In the genomic region with DNA sequence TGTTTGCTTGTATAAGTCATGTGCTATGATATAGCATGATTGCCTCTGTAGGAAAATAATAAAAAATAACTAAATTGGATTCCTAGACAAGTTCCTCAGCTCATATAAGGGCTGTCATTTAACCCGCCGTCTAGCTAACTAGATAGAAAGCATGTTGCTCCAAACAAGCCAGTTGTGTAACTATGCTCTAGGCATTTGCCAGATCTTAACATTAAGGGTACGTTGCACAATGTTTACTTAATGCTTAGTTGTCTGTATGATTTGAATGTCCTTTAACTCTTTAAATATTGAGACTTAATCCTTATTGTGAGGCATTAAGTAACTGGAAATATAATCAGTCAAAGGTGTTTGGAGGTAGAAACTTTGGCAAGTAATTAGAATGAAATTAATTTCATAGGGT, we compare ENCODE assay signal across 22 mouse cellular contexts. TPM values are rescaled to one million over a fixed set of nuclear protein-coding genes. Genes with fewer than 3 reads are reported as not detected.
"Had no signal": no experiment of that assay in that cellular context is flagged by ENCODE, and none has a peak within 500 bp of the region (broad histone marks: within the 10 kb centered on the region; RNA-seq: fewer than 3 reads in every experiment).

No protein-coding gene starts in this region.

- H3K4me3 ChIP-seq: intestine, embryonic 15.5 days; kidney, embryonic 15.5 days; left cerebral cortex, adult 2 months; liver, embryonic 13.5 days; lung, embryonic 15.5 days; midbrain, embryonic 12.5 days; midbrain, embryonic 15.5 days; neural tube, embryonic 12.5 days; neural tube, embryonic 15.5 days; stomach, embryonic 15.5 days had no signal

- DNase-seq: kidney, adult 11 months; kidney, adult 8-10 months; kidney, postnatal 10 days; kidney, postnatal 36 days; layer of hippocampus, postnatal 36 days; liver, embryonic 13.5 days; right cerebral cortex, adult 18-20 months; right cerebral cortex, postnatal 25 days; spleen, adult 18-20 months; thymus, postnatal 25 days had no signal

- H3K36me3 ChIP-seq: intestine, embryonic 15.5 days; kidney, embryonic 15.5 days; liver, embryonic 13.5 days; lung, embryonic 15.5 days; midbrain, embryonic 12.5 days; midbrain, embryonic 15.5 days; neural tube, embryonic 12.5 days; neural tube, embryonic 15.5 days; stomach, embryonic 15.5 days had no signal

- H3K27ac ChIP-seq: intestine, embryonic 15.5 days; kidney, embryonic 15.5 days; left cerebral cortex, adult 2 months; liver, embryonic 13.5 days; lung, embryonic 15.5 days; macrophage; midbrain, embryonic 12.5 days; midbrain, embryonic 15.5 days; neural tube, embryonic 12.5 days; neural tube, embryonic 15.5 days; stomach, embryonic 15.5 days had no signal

- H3K9ac ChIP-seq: intestine, embryonic 15.5 days; kidney, embryonic 15.5 days; liver, embryonic 13.5 days; lung, embryonic 15.5 days; midbrain, embryonic 12.5 days; midbrain, embryonic 15.5 days; neural tube, embryonic 12.5 days; neural tube, embryonic 15.5 days; stomach, embryonic 15.5 days had no signal

- H3K27me3 ChIP-seq: intestine, embryonic 15.5 days; kidney, embryonic 15.5 days; liver, embryonic 13.5 days; lung, embryonic 15.5 days; midbrain, embryonic 12.5 days; midbrain, embryonic 15.5 days; neural tube, embryonic 12.5 days; neural tube, embryonic 15.5 days; stomach, embryonic 15.5 days had no signal

- ATAC-seq: intestine, embryonic 15.5 days; midbrain, embryonic 15.5 days had no signal

- H3K4me1 ChIP-seq: intestine, embryonic 15.5 days had no signal

- H3K4me2 ChIP-seq: intestine, embryonic 15.5 days; kidney, embryonic 15.5 days; lung, embryonic 15.5 days; midbrain, embryonic 12.5 days; midbrain, embryonic 15.5 days; neural tube, embryonic 12.5 days; neural tube, embryonic 15.5 days; stomach, embryonic 15.5 days had no signal

- H3K9me3 ChIP-seq: intestine, embryonic 15.5 days; kidney, embryonic 15.5 days; liver, embryonic 13.5 days; lung, embryonic 15.5 days; midbrain, embryonic 12.5 days; midbrain, embryonic 15.5 days; neural tube, embryonic 12.5 days; neural tube, embryonic 15.5 days; stomach, embryonic 15.5 days had no signal

RNA-seq across cellular contexts. Expression of a gene that starts 20.4 kb away (rescaled TPM):
- polyA plus RNA-seq: intestine, embryonic 15.5 days; limb, embryonic 11.5 days; lung, embryonic 15.5 days; macrophage; stomach, embryonic 15.5 days; thymus, postnatal 0 days had no signal
